Mouse (Mus musculus) ES-E14 (cell line): ENCODE results near the gene Pnmal2.

Source experiments
- CHD2 ChIP-seq: IDR thresholded peaks from 2 replicates; pipeline ENCODE4 v1.6.1; 2014; ENCODE audit warnings: mild to moderate bottlenecking, low read depth, low read length, inconsistent platforms
- HCFC1 ChIP-seq: IDR thresholded peaks from 2 replicates; pipeline ENCODE4 v1.6.1; 2012; ENCODE audit warnings: low read length, inconsistent platforms, borderline replicate concordance; ENCODE audit not compliant: insufficient read depth
- MAFK ChIP-seq: IDR thresholded peaks from 2 replicates; pipeline ENCODE4 v1.6.1; 2014; ENCODE audit warnings: mild to moderate bottlenecking, low read depth, low read length, inconsistent platforms; ENCODE audit not compliant: insufficient read depth
- ZC3H11A ChIP-seq: IDR thresholded peaks from 2 replicates; pipeline ENCODE4 v1.6.1; 2012; ENCODE audit warnings: low read depth, mild to moderate bottlenecking, inconsistent platforms, low read length, borderline replicate concordance
- ZNF384 ChIP-seq: IDR thresholded peaks from 2 replicates; pipeline ENCODE4 v1.6.1; 2012; ENCODE audit warnings: low read depth, low read length, inconsistent platforms

GRCm38 (mm10) chr7:16908367-16908766 is 36.1 kb upstream of the Pnmal2 start:
- TF ChIP-seq CHD2 (no peak), ZNF384 (no peak), ZC3H11A (no peak), HCFC1 (no peak), MAFK (no peak)
